Mouse (Mus musculus): ENCODE measurements around the gene Coasy. TPM values are rescaled to one million over a fixed set of nuclear protein-coding genes. Genes with fewer than 3 reads are reported as not detected.

Coasy gene
- polyA plus RNA-seq (2016; fragmentation: Nextera tagmentation; extraction: Ambion mirVana) = 53.1 and 59.6 TPM in 2 replicates

DNA sequence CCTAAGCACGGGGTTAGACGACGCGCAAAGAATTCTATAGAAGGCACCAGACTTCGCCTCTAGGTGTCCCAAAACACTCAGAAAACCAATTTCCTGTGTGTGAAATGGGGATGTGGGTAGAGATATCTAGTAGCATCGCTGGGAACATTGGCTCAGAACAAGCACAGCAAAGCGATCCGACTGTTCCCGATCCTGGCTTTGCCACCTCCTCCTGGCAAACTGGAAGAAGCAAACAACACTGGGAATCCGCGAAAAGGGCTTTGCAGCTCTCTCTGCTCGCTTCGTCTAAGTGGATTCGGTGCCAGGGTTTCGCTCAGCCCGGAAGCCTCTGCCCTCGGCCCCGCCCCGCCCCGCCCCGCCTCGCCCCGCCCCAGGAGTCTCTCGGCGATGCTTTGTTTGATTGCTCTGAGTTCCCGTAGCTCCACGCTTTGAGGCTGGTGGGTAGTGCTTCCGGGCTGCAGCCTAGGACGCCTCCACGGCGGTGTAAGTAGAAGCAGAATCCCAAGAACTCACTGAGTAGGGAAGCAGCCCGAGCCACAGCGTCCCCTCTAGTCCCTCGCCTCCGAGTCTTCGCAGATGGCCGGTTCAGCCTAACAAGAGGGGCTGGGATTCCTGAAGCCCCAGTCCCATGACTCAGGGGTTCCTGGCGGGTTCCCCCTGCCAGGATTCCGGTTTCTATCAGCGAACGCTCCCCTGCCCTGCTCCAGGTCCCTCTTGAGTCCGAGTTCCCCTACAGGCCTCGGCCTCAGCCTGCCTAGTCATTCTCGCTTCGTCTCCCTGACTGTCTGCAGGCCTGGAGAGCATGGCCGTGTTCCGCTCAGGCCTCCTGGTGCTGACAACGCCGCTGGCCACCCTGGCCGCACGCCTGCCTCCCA lies at the start of gene Coasy:
TSS of gene Coasy (plus strand) at position 358 of the 875 bp plus-strand sequence.
- peak; percentile 96 for DNase-seq (ENCODE audit: low spot score)
- WGBS = under 1% methylated on average over 51 of the region's 51 CpGs
- peaks cover 57% of the 10 kb centered on the region for H3K4me1 ChIP-seq (replicated peaks)

DNA sequence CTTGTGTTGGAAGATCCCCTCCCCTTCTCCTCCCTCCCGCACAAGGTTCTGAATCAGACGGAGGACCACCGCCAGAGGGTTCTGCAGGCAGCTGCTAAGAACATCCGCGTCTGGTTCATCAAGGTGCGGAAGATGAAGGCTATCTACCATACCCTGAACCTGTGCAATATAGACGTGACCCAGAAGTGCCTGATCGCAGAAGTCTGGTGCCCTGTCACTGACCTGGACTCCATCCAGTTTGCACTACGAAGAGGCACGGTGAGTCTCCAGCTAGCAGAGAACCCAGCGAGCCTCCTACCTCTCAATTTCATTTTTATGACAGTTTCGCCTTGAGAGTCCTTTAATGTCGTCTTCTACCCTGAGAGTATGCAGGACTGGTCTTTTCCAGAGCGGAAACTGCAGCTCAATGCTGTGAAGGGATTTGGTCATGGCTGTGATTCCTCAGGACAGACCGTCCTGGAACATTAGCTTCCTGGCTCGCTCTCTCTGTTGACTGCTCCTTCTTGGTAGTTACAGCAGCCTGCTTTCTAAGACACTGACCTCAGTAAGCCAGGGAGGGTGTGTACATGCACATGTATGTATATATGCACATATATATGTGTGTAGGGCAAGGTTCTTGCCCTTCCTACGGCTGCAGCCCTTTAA lies 48.4 kb upstream of the Coasy start:
- H3K4me3 ChIP-seq = no peak overlapping the region
- H3K27ac ChIP-seq = no peak overlapping the region
- H3K36me3 ChIP-seq = peaks cover 92% of the 10 kb centered on the region
- no peaks in the 10 kb centered on the region for H3K9me3 ChIP-seq
- WGBS = 95% methylated on average over 17 of the region's 17 CpGs
- no peaks in the 10 kb centered on the region for H3K4me1 ChIP-seq (replicated peaks)
- DNase-seq (ENCODE audit: low spot score) = no peak
- H3K27me3 ChIP-seq (ENCODE audit: insufficient read depth, poor library complexity, severe bottlenecking) = no peaks in the 10 kb centered on the region

More for the DNA sequence above, at the start of gene Coasy:
- H3K4me3 ChIP-seq = peak within 1 kb of the TSS; percentile 87
- peak within 1 kb of the TSS; percentile 91 for H3K27ac ChIP-seq
- H3K9me3 ChIP-seq = no peaks in the 10 kb centered on the region
- peaks cover 44% of the 10 kb centered on the region for H3K27me3 ChIP-seq (ENCODE audit: insufficient read depth, poor library complexity, severe bottlenecking)
- peaks cover 19% of the 10 kb centered on the region for H3K36me3 ChIP-seq

DNA sequence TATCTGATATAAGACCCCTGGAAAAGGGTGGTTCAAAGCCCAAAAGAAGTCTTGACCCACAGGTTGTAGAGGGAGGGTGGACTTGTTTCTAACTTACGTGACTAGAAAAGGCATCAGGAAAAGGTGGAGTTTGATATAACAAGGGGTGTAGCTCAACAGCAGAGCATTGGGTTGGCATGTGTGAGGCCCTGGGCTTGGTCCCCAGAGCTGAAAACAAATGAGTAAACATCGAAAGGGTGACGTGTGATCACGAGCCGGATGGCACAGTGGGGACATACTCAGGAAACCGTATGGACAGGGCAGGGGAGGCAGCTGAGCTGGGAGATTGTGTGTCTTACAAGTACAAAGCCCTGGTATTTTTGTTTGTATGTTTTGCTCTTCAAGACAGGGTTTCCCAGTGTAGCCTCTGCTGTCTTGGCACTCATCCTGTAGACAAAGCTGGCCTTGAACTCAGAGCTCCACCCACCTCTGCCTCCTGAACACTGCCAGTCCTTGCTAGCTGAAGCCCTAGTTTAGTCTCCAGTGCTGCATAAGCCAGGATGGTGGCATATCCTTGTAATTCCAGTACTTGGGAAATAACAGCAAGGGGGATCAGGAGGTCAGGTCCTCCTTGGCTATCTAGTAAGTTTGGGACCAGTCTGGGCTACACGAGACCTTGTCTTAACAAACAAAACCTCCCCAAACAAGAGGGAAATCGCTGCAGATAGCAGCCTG lies 47.6 kb upstream of the Coasy start:
- WGBS = 93% methylated on average over 8 of the region's 8 CpGs
- Histone ChIP-seq H3K9me3 (no peaks in the 10 kb centered on the region), H3K36me3 (peaks cover 95% of the 10 kb centered on the region), H3K4me3 (no peak overlapping the region), H3K27me3 (ENCODE audit: insufficient read depth, poor library complexity, severe bottlenecking) (no peaks in the 10 kb centered on the region), H3K27ac (no peak overlapping the region), H3K4me1 (replicated peaks) (no peaks in the 10 kb centered on the region)
- DNase-seq (ENCODE audit: low spot score) = no peak

DNA sequence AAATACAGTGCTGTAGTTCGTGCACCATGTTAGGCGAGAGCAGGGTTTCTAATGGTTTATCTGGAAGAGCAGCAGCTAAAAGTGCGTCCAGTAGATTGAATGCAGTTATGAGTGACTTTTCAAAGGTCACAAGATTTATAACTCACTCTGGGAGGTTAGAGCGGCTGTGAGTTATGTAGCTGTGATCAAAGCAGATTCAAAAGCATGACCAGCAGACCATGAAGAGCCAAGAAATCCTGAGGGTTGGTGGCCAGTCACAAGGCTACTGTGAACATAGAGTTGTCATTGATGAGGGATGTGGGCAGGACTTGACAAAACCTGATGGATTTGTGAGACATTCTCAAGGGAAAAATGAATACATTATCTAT lies 47.1 kb upstream of the Coasy start:
- H3K27ac ChIP-seq = no peak overlapping the region
- 94% methylated on average over 4 of the region's 4 CpGs for WGBS
- H3K36me3 ChIP-seq = peaks cover 95% of the 10 kb centered on the region
- H3K4me3 ChIP-seq = no peak overlapping the region
- no peaks in the 10 kb centered on the region for H3K9me3 ChIP-seq
- no peaks in the 10 kb centered on the region for H3K4me1 ChIP-seq (replicated peaks)
- H3K27me3 ChIP-seq (ENCODE audit: insufficient read depth, poor library complexity, severe bottlenecking) = no peaks in the 10 kb centered on the region
- DNase-seq (ENCODE audit: low spot score) = no peak

DNA sequence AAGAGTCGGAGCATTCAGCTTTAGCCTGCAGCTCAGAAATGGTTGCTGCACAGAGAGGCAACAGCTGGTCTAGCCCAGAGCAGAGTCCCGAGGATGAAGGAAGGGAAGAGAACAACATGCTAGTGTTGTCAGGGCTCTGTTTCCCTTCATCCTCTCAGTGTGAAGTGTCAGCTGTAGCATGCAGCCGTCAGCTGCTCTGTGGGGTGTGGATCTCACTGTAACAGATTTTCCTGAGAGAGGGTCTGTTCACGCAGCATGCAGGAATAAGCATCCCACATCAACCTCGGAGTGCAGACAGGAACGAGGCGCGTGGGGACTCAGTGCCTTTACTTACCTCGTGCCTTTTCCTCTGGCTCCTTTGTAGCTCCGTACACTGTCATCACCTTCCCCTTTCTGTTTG lies 44.6 kb upstream of the Coasy start:
- Histone ChIP-seq H3K27ac (no peak overlapping the region), H3K27me3 (ENCODE audit: insufficient read depth, poor library complexity, severe bottlenecking) (no peaks in the 10 kb centered on the region), H3K9me3 (no peaks in the 10 kb centered on the region), H3K4me1 (replicated peaks) (no peaks in the 10 kb centered on the region), H3K4me3 (no peak overlapping the region), H3K36me3 (peaks cover 97% of the 10 kb centered on the region)
- DNase-seq (ENCODE audit: low spot score) = no peak
- 87% methylated on average over 10 of the region's 10 CpGs for WGBS

DNA sequence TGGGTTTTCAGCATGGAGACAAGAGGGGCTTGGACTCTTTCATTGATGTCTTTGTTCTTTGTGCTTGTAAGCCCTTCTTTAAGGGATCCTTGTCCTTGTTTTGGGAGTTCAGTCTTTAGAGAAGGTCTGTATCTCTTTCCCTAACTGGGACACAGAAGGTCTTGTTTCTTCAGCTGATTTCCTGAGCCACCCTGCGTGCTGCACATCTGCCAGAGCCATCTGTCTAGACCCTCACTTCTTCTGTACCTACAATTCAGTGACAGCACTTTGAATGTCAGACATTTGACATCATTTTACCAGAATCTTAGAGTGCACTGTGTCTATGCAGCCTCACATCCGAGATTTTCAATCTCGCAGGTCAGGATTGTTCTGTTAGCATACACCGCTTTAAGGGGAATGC lies 36.5 kb upstream of the Coasy start:
- no peaks in the 10 kb centered on the region for H3K9me3 ChIP-seq
- WGBS = 94% methylated on average over 4 of the region's 4 CpGs
- H3K4me1 ChIP-seq (replicated peaks) = no peaks in the 10 kb centered on the region
- peaks cover 99% of the 10 kb centered on the region for H3K36me3 ChIP-seq
- H3K4me3 ChIP-seq = no peak overlapping the region
- no peak for DNase-seq (ENCODE audit: low spot score)
- H3K27ac ChIP-seq = no peak overlapping the region
- no peaks in the 10 kb centered on the region for H3K27me3 ChIP-seq (ENCODE audit: insufficient read depth, poor library complexity, severe bottlenecking)

DNA sequence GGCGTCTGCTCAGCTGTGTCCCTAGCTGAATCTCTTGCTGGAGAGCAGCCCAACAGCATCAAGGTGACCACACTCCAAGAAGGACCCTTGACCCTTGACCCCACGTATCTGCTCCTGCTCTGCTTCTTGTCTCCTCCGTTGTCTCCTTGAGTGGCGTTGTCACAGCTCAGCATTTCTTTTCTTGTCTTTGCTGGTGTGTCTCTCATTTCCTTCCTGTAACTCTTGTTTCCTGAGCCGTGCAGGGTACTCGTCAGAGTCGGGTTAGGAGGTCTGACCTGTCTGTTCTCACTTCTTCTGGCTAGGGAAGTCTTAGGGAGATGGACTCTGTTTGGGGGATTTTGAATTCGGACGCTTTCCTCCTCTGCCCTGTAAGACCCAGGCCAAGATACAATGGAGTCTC lies 35.9 kb upstream of the Coasy start:
- Histone ChIP-seq H3K9me3 (no peaks in the 10 kb centered on the region), H3K27ac (no peak overlapping the region), H3K36me3 (peaks cover 99% of the 10 kb centered on the region), H3K27me3 (ENCODE audit: insufficient read depth, poor library complexity, severe bottlenecking) (no peaks in the 10 kb centered on the region), H3K4me3 (no peak overlapping the region), H3K4me1 (replicated peaks) (no peaks in the 10 kb centered on the region)
- 70% methylated on average over 9 of the region's 9 CpGs for WGBS
- DNase-seq (ENCODE audit: low spot score) = no peak

DNA sequence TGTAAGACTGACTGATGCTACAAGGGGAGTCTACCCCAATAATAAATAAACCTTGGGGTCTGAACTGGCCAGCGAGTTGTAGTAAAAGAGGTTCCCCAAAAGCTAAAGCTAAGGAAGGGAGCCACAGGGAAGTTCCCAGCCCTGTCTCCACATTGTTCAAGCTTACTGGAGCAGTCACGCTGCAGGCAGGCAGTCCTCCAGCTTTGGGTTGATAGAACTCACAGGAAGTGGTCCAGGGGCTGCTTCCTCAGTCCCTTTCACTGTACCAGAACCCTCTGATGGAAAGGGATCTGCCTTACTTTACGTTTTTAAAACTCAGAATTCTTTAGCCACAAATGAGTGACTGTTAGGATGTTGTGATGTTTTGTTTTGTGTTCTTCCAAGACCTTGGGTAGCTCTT lies 34.9 kb upstream of the Coasy start:
- Histone ChIP-seq H3K4me1 (replicated peaks) (no peaks in the 10 kb centered on the region), H3K36me3 (peaks cover 99% of the 10 kb centered on the region), H3K9me3 (no peaks in the 10 kb centered on the region), H3K27me3 (ENCODE audit: insufficient read depth, poor library complexity, severe bottlenecking) (no peaks in the 10 kb centered on the region), H3K4me3 (no peak overlapping the region), H3K27ac (no peak overlapping the region)
- no peak for DNase-seq (ENCODE audit: low spot score)
- 77% methylated on average over 3 of the region's 3 CpGs for WGBS

DNA sequence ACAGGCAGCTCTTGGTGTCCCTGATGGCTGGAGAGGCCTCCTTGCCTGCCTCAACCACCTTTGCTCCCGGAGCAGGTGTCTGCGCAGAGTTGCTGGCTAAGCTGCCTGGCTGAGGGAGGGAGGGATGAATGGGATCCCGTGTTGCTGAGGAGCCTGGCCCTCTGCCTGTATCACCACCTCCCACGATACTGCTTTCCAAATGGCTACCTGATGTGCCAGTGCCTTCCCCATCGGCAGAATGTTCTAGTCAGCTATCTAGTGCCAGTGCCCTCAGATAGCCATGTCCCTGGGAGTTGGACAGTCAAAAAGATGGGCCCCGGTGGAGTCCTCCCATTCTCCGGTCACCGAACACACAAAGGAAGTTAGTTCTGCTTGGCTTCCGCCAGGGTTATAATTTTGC lies 32.0 kb upstream of the Coasy start:
- no peak for DNase-seq (ENCODE audit: low spot score)
- Histone ChIP-seq H3K36me3 (peaks cover 99% of the 10 kb centered on the region), H3K4me3 (no peak overlapping the region), H3K27ac (0 out of 2 replicates have a peak overlapping the region, but pooled peaks have one; percentile 40), H3K4me1 (replicated peaks) (no peaks in the 10 kb centered on the region), H3K9me3 (no peaks in the 10 kb centered on the region), H3K27me3 (ENCODE audit: insufficient read depth, poor library complexity, severe bottlenecking) (no peaks in the 10 kb centered on the region)
- 93% methylated on average over 9 of the region's 9 CpGs for WGBS

DNA sequence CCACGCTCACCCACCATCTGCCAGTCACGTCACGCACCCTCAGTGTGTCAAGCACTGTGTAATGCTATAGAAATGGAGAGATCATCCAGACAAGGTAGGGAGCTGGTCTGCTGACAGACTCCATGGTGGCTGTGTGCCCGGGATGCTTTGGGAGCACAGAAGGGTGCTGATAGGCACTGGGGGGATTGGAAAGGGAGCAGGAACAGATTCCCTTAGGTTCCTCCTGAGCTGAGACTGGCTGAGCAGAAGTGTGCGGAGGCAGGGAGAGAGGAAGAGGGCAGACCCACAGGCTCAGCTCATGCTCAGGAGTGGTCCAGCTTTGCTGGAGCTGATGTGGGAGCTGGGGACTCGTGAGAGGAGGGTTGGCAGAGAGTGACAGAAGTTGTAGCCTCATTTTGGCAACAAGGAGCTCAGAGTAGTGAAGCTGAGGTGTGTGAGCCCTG lies 31.3 kb upstream of the Coasy start:
- 88% methylated on average over 6 of the region's 6 CpGs for WGBS
- H3K9me3 ChIP-seq = no peaks in the 10 kb centered on the region
- H3K27ac ChIP-seq = no peak overlapping the region
- DNase-seq (ENCODE audit: low spot score) = no peak
- H3K27me3 ChIP-seq (ENCODE audit: insufficient read depth, poor library complexity, severe bottlenecking) = no peaks in the 10 kb centered on the region
- peaks cover 99% of the 10 kb centered on the region for H3K36me3 ChIP-seq
- no peak overlapping the region for H3K4me3 ChIP-seq
- no peaks in the 10 kb centered on the region for H3K4me1 ChIP-seq (replicated peaks)

DNA sequence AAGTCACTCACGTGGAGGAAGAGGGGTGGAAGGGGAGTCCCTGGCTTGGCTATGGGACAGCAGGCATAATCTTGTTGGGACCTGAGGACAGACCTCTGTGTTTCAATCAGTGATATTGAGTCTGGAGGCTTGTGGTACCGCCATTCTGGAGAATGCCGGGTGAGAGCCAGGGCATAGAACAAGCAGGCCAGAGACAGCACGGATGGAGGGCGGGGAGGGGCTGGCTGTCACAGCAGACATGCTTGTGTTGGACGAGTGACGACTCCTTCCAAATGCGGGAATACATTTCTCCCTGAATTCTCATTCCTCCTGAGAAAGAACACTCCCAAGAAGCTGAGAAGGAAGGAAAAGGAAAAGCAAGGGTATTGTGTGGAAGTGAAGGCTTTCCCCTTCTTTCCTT lies 30.7 kb upstream of the Coasy start:
- Histone ChIP-seq H3K4me3 (no peak overlapping the region), H3K27me3 (ENCODE audit: insufficient read depth, poor library complexity, severe bottlenecking) (no peaks in the 10 kb centered on the region), H3K27ac (no peak overlapping the region; the same call in 1 of the 2 replicates), H3K4me1 (replicated peaks) (no peaks in the 10 kb centered on the region), H3K9me3 (no peaks in the 10 kb centered on the region), H3K36me3 (peaks cover 99% of the 10 kb centered on the region)
- 83% methylated on average over 8 of the region's 8 CpGs for whole genome bisulfite sequencing
- DNase-seq (ENCODE audit: low spot score) = no peak

DNA sequence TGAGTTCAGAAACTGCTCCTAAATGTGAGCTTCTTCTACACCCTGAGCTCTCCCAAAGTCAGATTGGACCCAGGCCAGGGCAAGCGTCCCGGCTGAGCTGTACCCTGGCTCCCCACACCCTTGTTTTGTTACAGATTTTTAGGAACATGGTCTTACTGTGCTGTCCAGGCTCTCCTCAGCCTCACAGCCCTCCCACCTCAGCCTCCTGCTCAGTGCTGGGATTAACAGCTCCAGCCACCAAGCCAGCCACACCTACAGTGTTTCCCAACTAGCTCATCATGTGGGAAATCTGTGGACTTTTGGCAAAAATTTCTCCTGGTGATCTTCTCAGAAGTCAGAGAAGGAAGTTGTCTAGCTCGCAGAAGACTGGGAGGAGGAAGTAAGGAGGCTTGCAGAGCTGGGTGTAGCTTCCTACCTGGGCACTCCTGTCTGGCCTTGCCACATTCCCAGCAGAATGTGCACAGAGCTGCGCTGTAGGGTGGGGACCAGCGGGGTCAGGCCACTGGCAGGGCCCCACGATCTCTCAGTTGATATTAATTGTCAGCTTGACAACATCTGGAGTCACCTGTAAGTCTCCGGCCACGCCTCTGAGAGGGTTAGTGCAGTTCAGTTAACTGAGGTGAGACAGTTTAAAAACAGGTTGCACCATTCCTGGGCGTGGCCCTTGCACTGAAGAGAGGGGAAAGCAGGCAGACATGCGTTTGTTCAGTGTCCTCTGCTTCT lies 29.5 kb upstream of the Coasy start:
- H3K27me3 ChIP-seq (ENCODE audit: insufficient read depth, poor library complexity, severe bottlenecking) = no peaks in the 10 kb centered on the region
- H3K4me1 ChIP-seq (replicated peaks) = no peaks in the 10 kb centered on the region
- peaks cover 99% of the 10 kb centered on the region for H3K36me3 ChIP-seq
- no peaks in the 10 kb centered on the region for H3K9me3 ChIP-seq
- no peak overlapping the region for H3K4me3 ChIP-seq
- no peak for DNase-seq (ENCODE audit: low spot score)
- 94% methylated on average over 10 of the region's 10 CpGs for WGBS
- H3K27ac ChIP-seq = no peak overlapping the region
